Mouse (Mus musculus): ENCODE results near the gene Camk1d.

GRCm38 (mm10) chr2:5656326-5656725 lies 58.0 kb downstream of the Camk1d start:
- TF ChIP-seq CTCF (IDR thresholded peaks at IDR 0.05; ENCODE audit: low read depth) (no peak), EP300 (optimal IDR thresholded peaks at IDR 0.05) (no peak)
